Mouse (Mus musculus): Measurements from ENCODE around the gene Wapl. TPM values are rescaled to one million over a fixed set of nuclear protein-coding genes. Genes with fewer than 3 reads are reported as not detected.

The Wapl gene
- total and polyA plus RNA-seq, 3 experiments: 77.7 to 114 (median 79.2) TPM

GRCm38 (mm10) chr14:34772132-34772531 lies 98.4 kb downstream of the Wapl start:
- H3K9me3 ChIP-seq (replicated peaks; ENCODE audit: low read length): peaks cover 9% of the 10 kb centered on the region
- H3K4me1 ChIP-seq (ENCODE audit: control insufficient read depth in 1 of 2, insufficient read depth in 2 of 2): peaks cover 5 to 6% of the 10 kb centered on the region in 2 experiments
- no peak overlapping the region for H3K27ac ChIP-seq (ENCODE audit: insufficient read depth, low read depth)
- no peak overlapping the region for H3K4me2 ChIP-seq (ENCODE audit: insufficient read depth, low read depth, poor library complexity, severe bottlenecking)
- in situ Hi-C loops (cut with MboI; ENCODE audit: low pct_ligation_motif_present, low pct_unique_long_range_greater_than_20kb, low sequenced_read_pairs) (loop anchor here (5.0 to 25.0 kb wide), 2 partner anchors 150 to 335 kb away; no protein-coding TSS in a partner anchor), dilution Hi-C loops (cut with MboI; ENCODE audit: extremely low pct_ligation_motif_present, extremely low pct_unique_long_range_greater_than_20kb, low sequenced_read_pairs) (loop anchor here (25.0 kb wide), 1 partner anchor 160 kb away; the partner anchor contains the start of gene Opn4)
- H3K27me3 ChIP-seq (replicated peaks): no peaks in the 10 kb centered on the region
- no peaks in the 10 kb centered on the region for H3K79me2 ChIP-seq (replicated peaks; ENCODE audit: control insufficient read depth, extremely low read depth, insufficient read depth, poor library complexity, severe bottlenecking)
- DNase-seq (ENCODE audit: extremely low read depth): no peak
- no peaks in the 10 kb centered on the region for H3K36me3 ChIP-seq (replicated peaks in 1 of 2; ENCODE audit: control insufficient read depth in 1 of 2, insufficient read depth in 1 of 2, low read length in 1 of 2)
- no peak overlapping the region for H3K9ac ChIP-seq (ENCODE audit: insufficient read depth, low read depth)
- no peak overlapping the region for H3K4me3 ChIP-seq (replicated peaks in 1 of 3; ENCODE audit: low read depth in 2 of 3, low read length in 2 of 3, poor library complexity in 1 of 3)
- TF ChIP-seq CHD1 (IDR thresholded peaks at IDR 0.05; ENCODE audit: low read depth, low read length): no peak
- no peak for TF ChIP-seq POLR2AphosphoS2 (IDR thresholded peaks at IDR 0.05; ENCODE audit: low read depth, low read length)
- no peak for TF ChIP-seq MAZ (IDR thresholded peaks at IDR 0.05; ENCODE audit: low read depth, low read length)
- no peak for TF ChIP-seq TBP (conservative IDR thresholded peaks at IDR 0.05; ENCODE audit: low read depth, low read length)
- no peak for TF ChIP-seq JUND (conservative IDR thresholded peaks at IDR 0.05; ENCODE audit: low read depth, low read length)
- no peak for TF ChIP-seq EP300 (IDR thresholded peaks at IDR 0.05; ENCODE audit: low read length)
- no peak for TF ChIP-seq ZKSCAN1 (IDR thresholded peaks at IDR 0.05; ENCODE audit: borderline replicate concordance, low read depth, low read length)
- TF ChIP-seq ETS1 (conservative IDR thresholded peaks at IDR 0.05; ENCODE audit: low read depth, low read length): no peak
- TF ChIP-seq RAD21 (IDR thresholded peaks at IDR 0.05; ENCODE audit: low read depth, low read length): no peak
- no peak for TF ChIP-seq USF1 (IDR thresholded peaks at IDR 0.05; ENCODE audit: low read depth, low read length)
- TF ChIP-seq CTCF (conservative IDR thresholded peaks at IDR 0.05 in 1 of 2, IDR thresholded peaks at IDR 0.05 in 1 of 2; ENCODE audit: low read depth in 2 of 2, low read length in 2 of 2): no peak
- TF ChIP-seq USF2 (conservative IDR thresholded peaks at IDR 0.05; ENCODE audit: low read depth, low read length): no peak
- TF ChIP-seq CHD2 (IDR thresholded peaks at IDR 0.05; ENCODE audit: low read length): no peak
- TF ChIP-seq BHLHE40 (IDR thresholded peaks at IDR 0.05; ENCODE audit: low read depth, low read length): no peak

GRCm38 (mm10) chr14:34773681-34774080 lies 100.0 kb downstream of the Wapl start:
- in situ Hi-C loops (cut with MboI; ENCODE audit: low pct_ligation_motif_present, low pct_unique_long_range_greater_than_20kb, low sequenced_read_pairs) (loop anchor here (5.0 to 25.0 kb wide), 2 partner anchors 151 to 336 kb away; no protein-coding TSS in a partner anchor), dilution Hi-C loops (cut with MboI; ENCODE audit: extremely low pct_ligation_motif_present, extremely low pct_unique_long_range_greater_than_20kb, low sequenced_read_pairs) (loop anchor here (25.0 kb wide), 1 partner anchor 161 kb away; the partner anchor contains the start of gene Opn4)
- no peak for DNase-seq (ENCODE audit: extremely low read depth)
- peaks cover 5 to 6% of the 10 kb centered on the region in 2 experiments for H3K4me1 ChIP-seq (ENCODE audit: control insufficient read depth in 1 of 2, insufficient read depth in 2 of 2)
- no peak overlapping the region for H3K9ac ChIP-seq (ENCODE audit: insufficient read depth, low read depth)
- H3K27me3 ChIP-seq (replicated peaks): no peaks in the 10 kb centered on the region
- no peaks in the 10 kb centered on the region for H3K79me2 ChIP-seq (replicated peaks; ENCODE audit: control insufficient read depth, extremely low read depth, insufficient read depth, poor library complexity, severe bottlenecking)
- H3K4me3 ChIP-seq (replicated peaks in 1 of 3; ENCODE audit: low read depth in 2 of 3, low read length in 2 of 3, poor library complexity in 1 of 3): no peak overlapping the region
- no peak overlapping the region for H3K4me2 ChIP-seq (ENCODE audit: insufficient read depth, low read depth, poor library complexity, severe bottlenecking)
- peaks cover 9% of the 10 kb centered on the region for H3K9me3 ChIP-seq (replicated peaks; ENCODE audit: low read length)
- TF ChIP-seq USF1 (IDR thresholded peaks at IDR 0.05; ENCODE audit: low read depth, low read length): no peak
- TF ChIP-seq GABPA (IDR thresholded peaks at IDR 0.05; ENCODE audit: insufficient replicate concordance, low read depth, low read length): no peak
- no peak for TF ChIP-seq UBTF (IDR thresholded peaks at IDR 0.05; ENCODE audit: low read depth, low read length)
- TF ChIP-seq USF2 (conservative IDR thresholded peaks at IDR 0.05; ENCODE audit: low read depth, low read length): no peak
- no peak for TF ChIP-seq ZNF384 (IDR thresholded peaks at IDR 0.05; ENCODE audit: low read depth, low read length)
- no peak for TF ChIP-seq JUND (conservative IDR thresholded peaks at IDR 0.05; ENCODE audit: low read depth, low read length)
- no peak for TF ChIP-seq CHD2 (IDR thresholded peaks at IDR 0.05; ENCODE audit: low read length)
- no peaks in the 10 kb centered on the region for H3K36me3 ChIP-seq (replicated peaks in 1 of 2; ENCODE audit: control insufficient read depth in 1 of 2, insufficient read depth in 1 of 2, low read length in 1 of 2)
- H3K27ac ChIP-seq (ENCODE audit: insufficient read depth, low read depth): no peak overlapping the region

Data from CH12.LX (cell line).